Mouse (Mus musculus): ENCODE measurements around the gene Bpi.

DNA sequence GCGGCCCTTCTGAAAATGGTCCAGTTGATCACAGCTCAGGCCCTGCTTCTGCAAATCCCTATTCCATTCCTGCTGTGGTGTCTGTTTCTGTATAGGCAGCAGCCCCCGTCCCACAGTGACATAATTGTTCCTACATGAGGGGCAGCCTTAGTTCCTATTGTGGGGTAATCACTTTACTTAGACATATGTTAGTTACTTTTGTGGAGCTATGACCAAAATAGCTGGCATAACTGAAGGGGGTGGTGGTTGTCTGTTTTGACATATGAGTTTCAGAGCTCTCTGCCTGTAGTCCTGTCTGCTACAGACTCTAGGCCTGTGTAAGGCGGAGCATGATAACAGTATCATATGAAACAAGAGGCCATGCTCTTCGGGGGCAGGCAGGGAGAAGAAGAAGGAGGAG is 7.3 kb upstream of the Bpi start:
- TF ChIP-seq POLR2A (IDR thresholded peaks at IDR 0.05; ENCODE audit: insufficient read length, low read depth) (no peak), REST (IDR thresholded peaks at IDR 0.05; ENCODE audit: insufficient read depth, insufficient read length) (no peak), USF1 (IDR thresholded peaks at IDR 0.05; ENCODE audit: low read depth) (no peak), TCF3 (IDR thresholded peaks at IDR 0.05; ENCODE audit: insufficient read length, low read depth) (no peak), CEBPB (IDR thresholded peaks at IDR 0.05; ENCODE audit: insufficient read depth, poor library complexity, severe bottlenecking) (no peak)
